ENCODE assay signal across 8 mouse cellular contexts in the genomic region with DNA sequence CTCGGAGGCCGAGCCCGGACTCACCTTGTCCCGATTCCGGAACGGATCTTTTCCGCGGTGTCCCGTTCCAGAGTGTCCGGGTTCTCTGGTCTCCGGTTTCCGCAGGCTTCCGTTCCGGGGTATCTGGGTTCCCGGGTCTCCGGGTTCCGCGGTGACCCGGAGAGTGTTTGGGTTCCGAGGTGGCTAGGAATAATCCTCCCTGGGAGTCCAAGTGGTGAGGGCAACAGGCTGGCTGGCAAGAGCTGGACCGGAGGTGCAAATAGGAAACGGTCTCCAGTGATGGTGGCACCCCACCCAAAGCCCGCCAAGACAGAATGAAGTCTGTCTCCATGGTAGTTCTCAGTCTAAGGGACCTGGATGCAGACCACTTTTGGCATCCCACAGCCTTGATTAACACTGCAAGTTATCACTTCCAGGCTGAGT. TPM values are rescaled to one million over a fixed set of nuclear protein-coding genes. Genes with fewer than 3 reads are reported as not detected.
DNase-seq lines count a peak whose midpoint lies in the region; ATAC-seq lines count a peak whose summit lies in the region.

Gene Zfp11, minus strand, starts transcription at position 64 of the 423 bp plus-strand sequence.

- H3K4me3 ChIP-seq in hindbrain, embryonic 16.5 days (ENCODE audit: low read length) = peak within 1 kb of the TSS; percentile 73

- under 1% methylated on average over 23 of the region's 23 CpGs for WGBS in hindbrain, embryonic 16.5 days

- H3K4me1 ChIP-seq in hindbrain, embryonic 16.5 days (ENCODE audit: control insufficient read depth, insufficient read depth, low read depth, low read length) = peaks cover 9% of the 10 kb centered on the region

- H3K27me3 ChIP-seq in hindbrain, embryonic 16.5 days (replicated peaks; ENCODE audit: control insufficient read depth, insufficient read depth, low read length) = no peaks in the 10 kb centered on the region

- peak; percentile 91 for ATAC-seq in common myeloid progenitor, adult 5-6 weeks (replicated peaks; ENCODE audit: low read depth, poor library complexity, severe bottlenecking)
- peak; percentile 86 for ATAC-seq in hindbrain, embryonic 16.5 days

- peak; percentile 77 for DNase-seq in adipocyte (ENCODE audit: low spot score)
- DNase-seq in gastrocnemius, adult 18-20 months (ENCODE audit: low spot score) = peak; percentile 75
- peak; percentile 46 for DNase-seq in left cerebral cortex, adult 11 months (ENCODE audit: low spot score)
- DNase-seq in lung, postnatal 36 days = peak; percentile 77
- peak; percentile 84 for DNase-seq in retina, embryonic 14.5 days (ENCODE audit: low spot score)
- DNase-seq in thymus, postnatal 4 days = peak; percentile 81

- peak within 1 kb of the TSS; percentile 91 for H3K9ac ChIP-seq in hindbrain, embryonic 16.5 days (ENCODE audit: low read depth, low read length)

- H3K36me3 ChIP-seq in hindbrain, embryonic 16.5 days (ENCODE audit: control insufficient read depth, insufficient read depth, low read length) = no peaks in the 10 kb centered on the region

- H3K27ac ChIP-seq in hindbrain, embryonic 16.5 days (ENCODE audit: low read depth, low read length) = peak within 1 kb of the TSS; percentile 75

- H3K4me2 ChIP-seq in hindbrain, embryonic 16.5 days (ENCODE audit: low read length) = peak within 1 kb of the TSS; percentile 87

- H3K9me3 ChIP-seq in hindbrain, embryonic 16.5 days (ENCODE audit: control insufficient read depth, low read length) = peaks cover 3% of the 10 kb centered on the region; the same call in 1 of the 2 replicates

RNA-seq across cellular contexts. Expression of gene Zfp11, which starts in this region (rescaled TPM):
- 3.3 and 4.3 TPM in 2 replicates for total RNA-seq in common myeloid progenitor, adult 5-6 weeks (2017)
- total RNA-seq in gastrocnemius, adult 18-20 months (2021) = 1 to 10 TPM; 1.9 to 2.0 TPM
- polyA plus RNA-seq in hindbrain, embryonic 16.5 days (2015; fragmentation: Nextera tagmentation; extraction: Ambion mirVana) = 7.1 and 7.7 TPM in 2 replicates

Comparison
In these comparisons a context has a peak if more than half of its experiments do, and no peak if none do; other contexts are left out.
1. Peak in every context shown above with its lines: DNase-seq, ATAC-seq, H3K4me3 ChIP-seq and H3K27ac ChIP-seq.